Mouse (Mus musculus): ENCODE measurements at regions not wholly inside any gene's neighbourhood (a gene's known extent, or its start where the extent isn't known, plus 50 kb on each side); places are given as distances from the start of the nearest gene placed in this dataset.

DNA sequence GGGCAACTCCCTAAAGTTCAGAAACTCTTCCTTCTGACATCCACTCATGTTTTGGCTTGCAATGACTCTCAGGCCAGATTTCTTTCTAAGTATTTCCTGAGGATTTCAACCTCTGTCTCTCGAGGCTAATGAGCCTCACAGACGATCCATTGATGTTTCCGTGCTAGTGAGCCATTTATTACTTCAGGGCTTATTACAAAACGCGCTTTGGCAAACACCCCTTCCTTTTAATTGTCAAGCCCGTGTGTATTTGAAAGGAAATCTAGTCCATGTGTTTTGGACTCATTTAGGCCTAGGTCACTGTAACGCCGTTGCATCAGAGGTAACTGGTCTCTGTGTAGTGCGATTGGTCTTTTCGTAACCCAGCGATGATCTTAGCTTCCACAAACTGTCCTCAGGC lies 90.3 kb downstream of the Spata18 start:
- TF ChIP-seq POLR2A (IDR thresholded peaks at IDR 0.05; ENCODE audit: insufficient read depth, low read depth, low read length), result no peak
- no peak for TF ChIP-seq CTCF (IDR thresholded peaks at IDR 0.05)
- TF ChIP-seq EP300 (IDR thresholded peaks at IDR 0.05; ENCODE audit: insufficient read depth, low read depth, low read length), result no peak

All from heart, adult 2 months (tissue).